Mouse (Mus musculus): ENCODE measurements at regions not wholly inside any gene's neighbourhood (a gene's known extent, or its start where the extent isn't known, plus 50 kb on each side); places are given as distances from the start of the nearest gene placed in this dataset.
"Not testable (repeated sequence)": the region's sequence is repeated elsewhere in the genome, so short reads cannot be mapped to it uniquely, and the experiment has no call there.

DNA sequence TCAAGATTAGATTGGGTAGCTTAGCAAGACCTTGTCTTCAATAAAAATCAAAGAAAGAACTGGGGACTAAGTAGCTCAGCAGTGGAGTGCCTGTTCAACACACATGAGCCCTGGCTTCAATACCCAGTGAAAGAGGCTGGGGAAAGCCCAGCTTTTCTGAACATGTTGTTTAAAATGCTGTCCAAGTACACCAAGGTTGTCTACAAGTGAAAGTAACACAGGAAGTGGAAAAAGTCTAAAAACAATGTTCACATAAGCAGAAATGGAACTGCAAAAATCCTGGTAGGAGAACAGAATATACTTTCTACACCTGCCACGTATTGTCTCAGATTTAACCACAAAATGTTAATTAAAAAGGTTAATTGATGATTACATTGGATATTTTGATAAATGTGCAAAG is 353.8 kb upstream of the Impg1 start:
- no peaks in the 10 kb centered on the region for H3K4me1 ChIP-seq
- ATAC-seq (ENCODE audit: low FRiP score), result no peak
- no peak overlapping the region for H3K4me2 ChIP-seq
- H3K27ac ChIP-seq, result no peak overlapping the region
- no peaks in the 10 kb centered on the region for H3K9me3 ChIP-seq
- no peak overlapping the region for H3K4me3 ChIP-seq (replicated peaks)
- H3K9ac ChIP-seq, result no peak overlapping the region
- WGBS, result 81% methylated on average over 1 of the region's 1 CpGs
- H3K27me3 ChIP-seq, result no peaks in the 10 kb centered on the region
- H3K36me3 ChIP-seq (replicated peaks), result no peaks in the 10 kb centered on the region

DNA sequence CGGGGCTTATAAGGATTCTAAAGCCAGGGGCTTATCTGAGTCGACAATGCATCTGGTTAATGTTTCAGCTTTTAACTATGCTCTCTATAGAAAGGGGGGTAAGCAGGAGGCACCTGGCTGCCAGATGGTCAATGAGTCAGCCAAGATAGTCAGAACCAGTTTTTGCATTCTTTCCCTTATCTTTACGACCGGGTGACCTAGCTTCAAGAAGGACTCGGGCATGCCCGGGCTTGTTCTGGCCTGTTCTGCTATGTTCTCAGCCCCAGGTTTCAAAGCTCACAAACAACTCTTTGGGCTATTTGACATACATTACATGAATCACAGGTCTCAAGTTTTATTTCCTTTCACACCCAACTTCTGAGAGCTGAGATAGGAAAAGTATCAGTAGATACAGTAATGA is 348.6 kb upstream of the Impg1 start:
- not testable (repeated sequence) for H3K9me3 ChIP-seq; H3K27me3 ChIP-seq; H3K4me3 ChIP-seq (replicated peaks); H3K36me3 ChIP-seq (replicated peaks); H3K9ac ChIP-seq; H3K27ac ChIP-seq; H3K4me2 ChIP-seq; H3K4me1 ChIP-seq; ATAC-seq (ENCODE audit: low FRiP score)
- WGBS, result 87% methylated on average over 6 of the region's 6 CpGs

DNA sequence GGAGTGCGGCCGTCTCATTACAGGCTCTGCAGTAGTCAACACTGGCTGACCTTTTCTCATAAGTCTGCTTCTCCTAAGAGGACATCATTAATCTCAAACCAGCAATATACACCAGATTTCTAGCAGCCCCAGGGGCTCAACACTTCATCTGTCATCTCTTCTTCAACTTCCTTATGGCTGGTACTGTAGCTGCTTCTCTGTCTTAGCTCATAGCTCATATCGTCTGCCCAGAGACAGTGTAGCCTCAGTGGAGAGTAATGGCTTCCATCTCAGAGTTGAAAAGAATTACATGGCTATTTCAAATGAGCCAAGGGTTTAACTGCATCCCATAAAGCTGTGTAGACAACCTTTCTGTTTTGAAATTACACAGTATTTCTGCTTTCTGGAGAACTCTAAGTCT is 326.2 kb upstream of the Impg1 start:
- no peak overlapping the region for H3K4me2 ChIP-seq
- H3K27me3 ChIP-seq, result no peaks in the 10 kb centered on the region
- H3K27ac ChIP-seq, result no peak overlapping the region
- no peak for ATAC-seq (ENCODE audit: low FRiP score)
- H3K4me1 ChIP-seq, result no peaks in the 10 kb centered on the region
- no peak overlapping the region for H3K9ac ChIP-seq
- no peak overlapping the region for H3K4me3 ChIP-seq (replicated peaks)
- WGBS, result 89% methylated on average over 3 of the region's 3 CpGs
- no peaks in the 10 kb centered on the region for H3K36me3 ChIP-seq (replicated peaks)
- H3K9me3 ChIP-seq, result no peaks in the 10 kb centered on the region

DNA sequence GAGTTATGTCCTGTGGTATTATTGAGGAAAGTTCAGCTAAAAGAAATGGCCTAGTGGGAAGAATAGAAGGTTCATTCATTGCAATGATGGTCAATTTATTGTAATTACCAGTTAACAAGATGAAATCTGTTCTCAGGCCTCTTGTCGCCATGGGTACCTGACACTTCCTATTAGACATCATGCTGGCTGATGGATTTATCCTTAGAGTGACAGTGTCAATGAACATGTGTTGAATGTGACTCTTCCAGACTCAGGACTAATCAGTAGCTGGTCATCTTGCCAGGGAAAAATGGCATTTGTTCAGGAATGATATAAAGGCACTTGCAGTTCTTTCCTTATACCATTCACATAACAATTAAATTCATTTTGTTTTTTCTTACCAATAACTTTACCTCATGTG is 309.3 kb upstream of the Impg1 start:
- Histone ChIP-seq H3K4me3 (replicated peaks) (no peak overlapping the region), H3K27ac (no peak overlapping the region), H3K36me3 (replicated peaks) (no peaks in the 10 kb centered on the region), H3K9ac (no peak overlapping the region), H3K4me2 (no peak overlapping the region), H3K27me3 (no peaks in the 10 kb centered on the region), H3K4me1 (no peaks in the 10 kb centered on the region; the same call in 1 of the 2 replicates), H3K9me3 (no peaks in the 10 kb centered on the region)
- WGBS, result 41% methylated on average over 1 of the region's 1 CpGs
- ATAC-seq (ENCODE audit: low FRiP score), result peak; percentile 66

DNA sequence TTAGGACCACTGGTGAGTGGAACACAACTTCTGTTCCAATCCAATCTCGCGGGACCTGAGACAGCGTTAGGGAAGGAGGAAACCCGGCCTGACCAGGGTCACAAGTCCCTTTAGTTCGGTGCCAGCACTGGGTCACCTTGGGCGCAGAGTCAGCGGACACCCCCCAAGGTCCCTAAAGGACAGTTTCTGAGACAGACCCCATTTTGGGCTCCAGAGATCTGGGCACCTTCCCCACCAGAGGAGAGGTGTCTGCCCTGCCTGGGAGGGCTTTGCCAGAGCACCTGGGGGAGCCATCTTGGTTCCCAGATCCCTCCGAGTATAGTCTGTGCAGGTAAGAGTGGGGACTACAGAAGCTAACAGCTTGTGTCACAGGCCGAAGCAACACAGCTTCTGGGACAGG is 270.5 kb upstream of the Impg1 start:
- not testable (repeated sequence) for H3K9ac ChIP-seq; ATAC-seq (ENCODE audit: low FRiP score); H3K9me3 ChIP-seq; H3K4me3 ChIP-seq (replicated peaks); H3K4me2 ChIP-seq; H3K27ac ChIP-seq; H3K27me3 ChIP-seq; H3K36me3 ChIP-seq (replicated peaks); H3K4me1 ChIP-seq
- 97% methylated on average over 9 of the region's 9 CpGs for WGBS

DNA sequence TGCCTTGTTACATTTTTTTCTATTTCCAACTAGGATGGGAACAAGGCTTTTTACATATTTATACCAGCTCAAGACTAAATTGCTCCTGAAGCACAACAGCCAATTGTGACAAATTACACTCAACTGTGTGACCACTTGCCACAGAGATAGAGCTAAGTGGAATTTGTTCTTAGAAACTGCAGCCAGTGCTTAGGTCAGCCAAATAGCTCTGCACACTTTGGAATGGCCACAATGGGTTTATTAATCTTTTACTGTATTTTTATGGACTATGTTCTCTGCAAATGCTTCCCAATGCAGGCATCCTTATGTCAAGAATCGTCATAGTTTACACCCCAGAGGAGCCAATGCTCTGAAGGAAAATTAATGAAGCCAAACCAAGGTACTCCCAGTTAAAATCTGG is 267.7 kb upstream of the Impg1 start:
- Histone ChIP-seq H3K9ac (no peak overlapping the region), H3K27ac (no peak overlapping the region), H3K4me3 (replicated peaks) (no peak overlapping the region), H3K36me3 (replicated peaks) (no peaks in the 10 kb centered on the region), H3K4me1 (no peaks in the 10 kb centered on the region), H3K27me3 (no peaks in the 10 kb centered on the region), H3K4me2 (no peak overlapping the region), H3K9me3 (no peaks in the 10 kb centered on the region)
- ATAC-seq (ENCODE audit: low FRiP score), result no peak
- WGBS, result 83% methylated on average over 1 of the region's 1 CpGs

DNA sequence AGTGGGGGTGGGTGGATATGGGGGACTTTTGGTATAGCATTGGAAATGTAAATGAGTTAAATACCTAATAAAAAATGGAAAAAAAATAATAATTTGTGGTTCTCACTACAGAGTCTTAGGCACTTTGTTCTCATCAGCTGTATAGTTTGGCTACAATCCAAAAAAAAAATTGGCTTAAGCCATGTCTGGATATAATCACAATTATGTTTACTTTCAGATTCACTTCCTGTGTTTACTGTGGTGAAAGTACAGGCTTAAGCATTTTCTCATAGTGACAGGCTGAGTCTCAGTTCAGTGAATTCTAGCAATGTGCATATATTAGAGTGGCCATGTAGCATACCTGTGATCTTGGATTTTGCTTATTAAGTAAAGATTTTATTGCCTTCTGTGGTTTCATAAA is 258.4 kb upstream of the Impg1 start:
- H3K36me3 ChIP-seq (replicated peaks), result no peaks in the 10 kb centered on the region
- no peaks in the 10 kb centered on the region for H3K27me3 ChIP-seq
- no peaks in the 10 kb centered on the region for H3K9me3 ChIP-seq
- H3K27ac ChIP-seq, result no peak overlapping the region
- H3K4me2 ChIP-seq, result no peak overlapping the region
- ATAC-seq (ENCODE audit: low FRiP score), result 0 out of 2 replicates have a peak, but pooled peaks have one; percentile 30
- no peaks in the 10 kb centered on the region for H3K4me1 ChIP-seq
- H3K9ac ChIP-seq, result no peak overlapping the region
- no peak overlapping the region for H3K4me3 ChIP-seq (replicated peaks)

DNA sequence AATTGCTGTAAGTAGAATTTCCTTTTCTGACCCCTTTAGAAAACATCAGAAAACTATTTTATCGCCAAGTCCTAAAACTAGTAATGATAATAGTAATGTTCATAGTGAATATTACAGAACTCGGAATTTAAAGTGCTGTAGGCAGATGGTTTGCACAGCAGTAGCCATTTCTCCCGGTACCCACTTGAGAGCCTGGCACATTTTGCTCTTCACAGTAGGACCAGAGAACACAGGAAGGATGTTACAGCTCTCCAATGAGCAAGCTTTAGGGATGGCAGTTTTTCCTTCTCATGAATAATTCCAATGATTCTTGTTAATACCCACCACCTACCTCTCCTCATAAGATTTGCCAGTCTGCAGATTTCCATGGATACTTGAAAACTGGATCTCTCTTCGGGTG is 253.2 kb upstream of the Impg1 start:
- Histone ChIP-seq H3K27me3 (no peaks in the 10 kb centered on the region), H3K9me3 (no peaks in the 10 kb centered on the region), H3K27ac (no peak overlapping the region), H3K36me3 (replicated peaks) (no peaks in the 10 kb centered on the region), H3K4me3 (replicated peaks) (no peak overlapping the region), H3K9ac (no peak overlapping the region), H3K4me1 (no peaks in the 10 kb centered on the region), H3K4me2 (no peak overlapping the region)
- no peak for ATAC-seq (ENCODE audit: low FRiP score)
- 82% methylated on average over 4 of the region's 4 CpGs for WGBS

DNA sequence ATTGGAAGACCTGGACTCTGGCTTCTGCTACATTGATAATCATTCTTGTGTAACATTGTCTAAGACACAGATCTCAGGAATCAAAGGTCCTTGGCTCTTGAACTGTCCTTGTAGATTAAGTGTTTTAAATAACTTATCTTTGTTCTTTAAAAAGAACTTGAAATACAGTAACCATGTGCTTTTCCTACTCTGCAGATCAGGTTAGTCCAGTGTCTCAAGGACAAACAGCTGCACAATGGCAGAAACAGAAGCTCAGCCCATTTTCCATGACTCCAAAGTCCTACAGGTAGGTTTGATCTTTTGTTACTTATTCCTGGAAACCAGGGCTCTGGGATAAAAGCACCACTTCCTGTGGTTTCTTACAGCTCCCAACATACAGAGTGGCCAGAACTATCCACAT is 244.5 kb upstream of the Impg1 start:
- no peaks in the 10 kb centered on the region for H3K4me1 ChIP-seq
- H3K36me3 ChIP-seq (replicated peaks), result no peaks in the 10 kb centered on the region
- no peak for ATAC-seq (ENCODE audit: low FRiP score)
- H3K4me2 ChIP-seq, result no peak overlapping the region
- H3K27me3 ChIP-seq, result no peaks in the 10 kb centered on the region
- H3K27ac ChIP-seq, result no peak overlapping the region
- H3K4me3 ChIP-seq (replicated peaks), result no peak overlapping the region
- no peaks in the 10 kb centered on the region for H3K9me3 ChIP-seq
- H3K9ac ChIP-seq, result no peak overlapping the region

DNA sequence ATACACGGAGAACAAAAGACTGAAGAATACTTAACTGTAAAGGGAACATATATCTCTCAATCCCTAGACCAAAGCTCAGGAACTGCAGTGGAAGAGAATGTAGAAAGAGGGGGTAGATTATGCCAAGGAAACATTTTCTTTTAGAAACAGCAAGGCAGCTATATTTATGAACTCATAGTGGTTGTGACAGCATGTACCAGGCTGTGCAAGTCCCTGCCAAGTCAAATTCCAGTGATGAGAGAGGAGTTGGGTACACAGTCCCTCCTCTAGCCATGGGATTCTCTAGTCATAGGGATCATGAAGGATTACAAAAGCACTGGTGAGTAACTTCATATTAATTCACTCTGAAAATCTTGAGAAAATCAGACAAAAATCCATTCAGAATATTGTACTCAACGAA is 240.0 kb upstream of the Impg1 start:
- H3K27me3 ChIP-seq, result no peaks in the 10 kb centered on the region
- no peaks in the 10 kb centered on the region for H3K9me3 ChIP-seq
- no peak overlapping the region for H3K9ac ChIP-seq
- no peak overlapping the region for H3K4me2 ChIP-seq
- WGBS, result 83% methylated on average over 2 of the region's 2 CpGs
- H3K27ac ChIP-seq, result no peak overlapping the region
- no peaks in the 10 kb centered on the region for H3K36me3 ChIP-seq (replicated peaks)
- no peaks in the 10 kb centered on the region for H3K4me1 ChIP-seq
- no peak overlapping the region for H3K4me3 ChIP-seq (replicated peaks)
- ATAC-seq (ENCODE audit: low FRiP score), result no peak

DNA sequence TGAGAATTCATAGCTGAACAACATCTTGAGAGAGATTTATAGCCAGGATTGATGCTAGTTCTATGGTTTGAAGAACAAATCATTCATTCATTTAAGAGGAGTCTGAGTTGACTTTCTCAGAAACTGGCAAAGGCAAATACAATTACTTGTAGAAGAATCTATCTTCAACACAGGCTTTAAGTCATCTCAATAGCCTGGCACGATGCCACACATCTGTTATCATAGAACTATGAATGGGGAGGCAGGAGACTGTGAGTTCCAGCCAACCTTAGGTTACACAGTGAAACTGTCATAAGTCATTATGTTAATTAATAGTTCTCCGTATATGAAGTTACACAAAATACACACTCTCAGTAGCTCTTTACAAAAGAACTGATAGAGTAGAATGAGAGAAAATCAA is 231.9 kb upstream of the Impg1 start:
- Histone ChIP-seq H3K9ac (no peak overlapping the region), H3K36me3 (replicated peaks) (no peaks in the 10 kb centered on the region), H3K9me3 (no peaks in the 10 kb centered on the region), H3K4me1 (no peaks in the 10 kb centered on the region), H3K4me2 (no peak overlapping the region), H3K27ac (no peak overlapping the region), H3K27me3 (no peaks in the 10 kb centered on the region), H3K4me3 (replicated peaks) (no peak overlapping the region)
- 91% methylated on average over 2 of the region's 2 CpGs for WGBS
- no peak for ATAC-seq (ENCODE audit: low FRiP score)

DNA sequence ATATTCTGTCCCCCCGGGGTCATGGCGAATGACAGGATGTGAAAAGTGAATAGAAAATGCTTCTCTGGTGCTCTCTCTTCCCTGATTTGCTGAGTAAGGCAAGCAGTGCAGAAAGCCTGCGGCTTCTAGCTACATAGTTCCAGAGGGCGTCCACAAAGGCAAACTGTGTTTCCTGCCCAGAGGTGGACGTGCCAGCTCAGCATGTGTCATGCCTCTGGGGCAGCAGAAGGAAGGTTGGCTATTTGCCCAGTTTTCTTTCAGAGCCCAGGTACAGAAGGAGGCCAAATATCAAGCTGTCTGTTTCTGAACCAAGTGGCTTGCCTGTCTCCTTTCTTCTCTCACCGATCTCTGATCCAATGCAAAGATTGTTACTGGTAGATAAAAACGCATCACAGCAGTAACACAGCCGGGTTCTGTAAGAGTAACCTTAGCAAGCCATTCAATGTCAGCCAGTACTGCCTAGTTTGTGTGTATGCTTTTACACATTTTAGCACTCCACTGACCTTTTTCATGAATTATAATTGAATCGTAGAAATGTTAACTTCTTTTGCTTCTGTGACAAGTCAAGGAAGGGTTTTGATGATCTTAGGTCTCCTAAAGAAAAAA is 223.3 kb upstream of the Impg1 start:
- 0 out of 2 replicates have a peak, but pooled peaks cover 4% of the 10 kb centered on the region for H3K4me1 ChIP-seq
- no peak overlapping the region for H3K4me3 ChIP-seq (replicated peaks)
- ATAC-seq (ENCODE audit: low FRiP score), result no peak
- 73% methylated on average over 9 of the region's 9 CpGs for WGBS
- H3K4me2 ChIP-seq, result no peak overlapping the region
- no peaks in the 10 kb centered on the region for H3K27me3 ChIP-seq
- H3K27ac ChIP-seq, result no peak overlapping the region
- H3K9ac ChIP-seq, result no peak overlapping the region
- no peaks in the 10 kb centered on the region for H3K9me3 ChIP-seq
- H3K36me3 ChIP-seq (replicated peaks), result no peaks in the 10 kb centered on the region

DNA sequence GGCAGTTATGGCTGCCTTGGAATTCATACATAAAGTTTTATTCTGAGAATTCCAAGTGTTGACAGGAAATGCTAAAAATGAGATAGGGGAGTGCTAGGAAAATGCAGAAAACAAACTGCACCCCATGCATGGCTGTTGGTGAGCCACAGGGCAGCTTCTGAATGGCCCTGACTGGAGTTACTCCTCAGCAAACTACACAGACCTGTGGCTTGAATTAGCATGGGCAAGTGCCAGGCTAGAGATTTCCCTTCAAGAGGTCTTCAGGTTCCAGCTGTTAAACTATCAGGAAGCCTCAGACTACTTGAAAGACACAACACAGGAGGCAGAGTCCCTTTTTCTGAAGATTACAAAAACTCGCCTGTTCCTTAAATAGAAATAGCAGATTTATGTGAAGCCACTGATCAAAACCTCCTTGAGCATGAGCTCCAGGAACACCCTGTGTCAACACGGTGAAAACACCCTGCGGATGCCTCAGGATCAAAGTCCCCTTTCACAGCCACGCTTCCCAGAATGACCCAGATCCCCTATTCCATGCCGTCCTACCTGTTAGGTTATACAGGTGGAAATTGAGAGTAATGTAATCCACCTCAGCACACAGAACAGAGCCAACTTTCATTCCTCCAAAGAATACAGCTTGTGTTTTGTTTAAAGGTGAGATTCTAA is 217.9 kb upstream of the Impg1 start:
- no peak overlapping the region for H3K9ac ChIP-seq
- ATAC-seq (ENCODE audit: low FRiP score), result no peak
- no peak overlapping the region for H3K27ac ChIP-seq
- 80% methylated on average over 5 of the region's 5 CpGs for WGBS
- H3K4me2 ChIP-seq, result no peak overlapping the region
- no peaks in the 10 kb centered on the region for H3K36me3 ChIP-seq (replicated peaks)
- H3K4me1 ChIP-seq, result no peaks in the 10 kb centered on the region
- no peaks in the 10 kb centered on the region for H3K27me3 ChIP-seq
- H3K4me3 ChIP-seq (replicated peaks), result no peak overlapping the region
- H3K9me3 ChIP-seq, result no peaks in the 10 kb centered on the region

Measured in forebrain, embryonic 12.5 days (tissue).